Mouse (Mus musculus) heart, adult 8-10 months (tissue): ENCODE measurements around the gene Fut4. TPM values are rescaled to one million over a fixed set of nuclear protein-coding genes. Genes with fewer than 3 reads are reported as not detected.

Source experiments
- DNase-seq: peaks from one replicate; pipeline ENCODE4 v3.0.0; 2022; ENCODE audit warnings: low spot score
- total RNA-seq, 4 experiments: library from RNA; stranded (reverse); gene quantifications; 2 replicates each; pipeline ENCODE4 v1.2.4; 2022

Fut4 gene
- total RNA-seq, result under 1 TPM; 0.33 to 0.63 (median 0.39) TPM

GRCm38 (mm10) chr9:14752001-14752522 lies at the start of gene Fut4:
TSS of gene Fut4 (minus strand) at chr9:14752393.
- peak; percentile 23 for DNase-seq

GRCm38 (mm10) chr9:14787356-14787755 lies 35.2 kb upstream of the Fut4 start:
- no peak for DNase-seq

GRCm38 (mm10) chr9:14784039-14785002 lies 32.1 kb upstream of the Fut4 start, which contains the start of the genes Mre11a and Ankrd49:
TSS of gene Mre11a (plus strand) at chr9:14784654.
TSS of gene Ankrd49 (minus strand) at chr9:14784856.
- peak; percentile 97 for DNase-seq

- DNase-seq, result no peak
Measured at GRCm38 (mm10) chr9:14778341-14778740, 26.1 kb upstream of the Fut4 start.

GRCm38 (mm10) chr9:14773813-14774212 lies 21.6 kb upstream of the Fut4 start:
- no peak for DNase-seq

GRCm38 (mm10) chr9:14772074-14772473 lies 19.9 kb upstream of the Fut4 start:
- DNase-seq, result no peak

GRCm38 (mm10) chr9:14770803-14771471 lies 18.7 kb upstream of the Fut4 start, which contains the start of gene 1700012B09Rik:
TSS of gene 1700012B09Rik (minus strand) at chr9:14771030.
- no peak for DNase-seq

- no peak for DNase-seq
Measured at GRCm38 (mm10) chr9:14769811-14770210, 17.6 kb upstream of the Fut4 start.

GRCm38 (mm10) chr9:14764765-14765164 lies 12.6 kb upstream of the Fut4 start:
- peak; percentile 18 for DNase-seq

- DNase-seq, result no peak
Measured at GRCm38 (mm10) chr9:14759261-14759660, 7.1 kb upstream of the Fut4 start.

GRCm38 (mm10) chr9:14758590-14758989 lies 6.4 kb upstream of the Fut4 start:
- no peak for DNase-seq

- no peak for DNase-seq
Measured at GRCm38 (mm10) chr9:14754469-14754868, 2.3 kb upstream of the Fut4 start.

GRCm38 (mm10) chr9:14753947-14754346 lies 1.8 kb upstream of the Fut4 start:
- no peak for DNase-seq

GRCm38 (mm10) chr9:14751503-14752000 lies 641 bp downstream of the Fut4 start:
- no peak for DNase-seq

GRCm38 (mm10) chr9:14750901-14751502 lies 1.2 kb downstream of the Fut4 start:
- DNase-seq, result no peak

GRCm38 (mm10) chr9:14740151-14740924 lies 11.9 kb downstream of the Fut4 start, which contains the start of gene Piwil4:
TSS of gene Piwil4 (minus strand) at chr9:14740733.
- DNase-seq, result no peak

- DNase-seq, result no peak
Measured at GRCm38 (mm10) chr9:14739498-14740150, 12.6 kb downstream of the Fut4 start.

- DNase-seq, result peak; percentile 14
Measured at GRCm38 (mm10) chr9:14730941-14731541, 21.2 kb downstream of the Fut4 start.

GRCm38 (mm10) chr9:14728365-14728764 lies 23.8 kb downstream of the Fut4 start:
- DNase-seq, result no peak

- no peak for DNase-seq
Measured at GRCm38 (mm10) chr9:14726629-14727028, 25.6 kb downstream of the Fut4 start.
